Mouse (Mus musculus) fibroblast of lung, adult 2 months (primary cell): ENCODE data around the gene Acrbp.

Source experiments
- DNase-seq: peaks from one replicate; pipeline ENCODE4 v3.0.0-alpha.2; 2011; ENCODE audit warnings: low read depth

Acrbp gene

GRCm38 (mm10) chr6:125071170-125071895 lies 21.8 kb downstream of the Acrbp start:
- no peak for DNase-seq

GRCm38 (mm10) chr6:125071896-125072279 lies 22.4 kb downstream of the Acrbp start:
- no peak for DNase-seq

GRCm38 (mm10) chr6:125073825-125074224 lies 24.3 kb downstream of the Acrbp start:
- DNase-seq, result no peak

GRCm38 (mm10) chr6:125081394-125081793 lies 31.9 kb downstream of the Acrbp start:
- no peak for DNase-seq

- peak; percentile 88 for DNase-seq
These were observed 32.5 kb downstream of the Acrbp start for GRCm38 (mm10) chr6:125081797-125082560.

- DNase-seq, result no peak
These were observed 33.4 kb downstream of the Acrbp start for GRCm38 (mm10) chr6:125082801-125083386.

- DNase-seq, result peak; percentile 56
These were observed 34.9 kb downstream of the Acrbp start for GRCm38 (mm10) chr6:125084424-125084823.

GRCm38 (mm10) chr6:125087937-125088336 lies 38.4 kb downstream of the Acrbp start:
- DNase-seq, result no peak

GRCm38 (mm10) chr6:125088561-125089321 lies 39.3 kb downstream of the Acrbp start:
- peak; percentile 70 for DNase-seq

GRCm38 (mm10) chr6:125089521-125090321 lies 40.2 kb downstream of the Acrbp start:
- no peak for DNase-seq

GRCm38 (mm10) chr6:125090341-125091085 lies 41.0 kb downstream of the Acrbp start:
- no peak for DNase-seq

- no peak for DNase-seq
These were observed 42.9 kb downstream of the Acrbp start for GRCm38 (mm10) chr6:125092372-125092771.

GRCm38 (mm10) chr6:125094843-125095242 lies 45.4 kb downstream of the Acrbp start:
- DNase-seq, result no peak

GRCm38 (mm10) chr6:125095391-125096278 lies 46.1 kb downstream of the Acrbp start, which contains the start of gene Chd4:
Gene Chd4 (plus strand): TSS chr6:125095981.
- DNase-seq, result no peak

GRCm38 (mm10) chr6:125096279-125096596 lies 46.7 kb downstream of the Acrbp start:
- no peak for DNase-seq

- DNase-seq, result no peak
These were observed 47.3 kb downstream of the Acrbp start for GRCm38 (mm10) chr6:125096597-125097345.

- no peak for DNase-seq
These were observed 47.8 kb downstream of the Acrbp start for GRCm38 (mm10) chr6:125097346-125097689.

- DNase-seq, result no peak
These were observed 48.5 kb downstream of the Acrbp start for GRCm38 (mm10) chr6:125097951-125098350.

- DNase-seq, result no peak
These were observed 49.0 kb downstream of the Acrbp start for GRCm38 (mm10) chr6:125098513-125098912.
